Mouse (Mus musculus): ENCODE measurements around the gene Gcnt3. TPM values are rescaled to one million over a fixed set of nuclear protein-coding genes. Genes with fewer than 3 reads are reported as not detected.

The Gcnt3 gene
- polyA plus RNA-seq, 1 experiment from 2014 or later, result not detected

DNA sequence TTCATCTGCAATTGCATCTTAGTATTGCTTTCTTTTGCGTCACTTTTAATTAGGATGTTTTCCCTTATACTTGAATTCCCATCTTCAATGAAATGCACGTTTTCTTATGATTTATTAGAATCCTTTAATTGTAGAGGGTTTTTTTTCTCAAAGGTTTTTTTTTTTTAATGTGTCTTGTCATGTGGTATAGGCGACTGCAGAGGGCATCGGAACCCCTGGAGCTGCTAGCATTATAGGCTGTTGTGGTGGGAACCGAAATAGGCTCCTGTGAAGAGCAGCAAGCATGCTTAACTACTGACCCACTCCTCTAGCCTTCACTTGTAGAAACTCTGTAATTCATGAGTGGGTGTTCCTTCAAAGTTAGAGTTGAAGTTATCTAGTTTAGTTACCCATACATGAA lies 47.5 kb downstream of the Gcnt3 start:
- peak overlapping the region; percentile 99; the same call in 1 of the 2 replicates for H3K27ac ChIP-seq (ENCODE audit: low read length)
- peak overlapping the region; percentile 89 for H3K4me3 ChIP-seq (ENCODE audit: low read depth, low read length)
- H3K36me3 ChIP-seq (ENCODE audit: insufficient read depth, low read length), result no peaks in the 10 kb centered on the region
- H3K4me2 ChIP-seq (replicated peaks; ENCODE audit: low read depth, low read length), result peak overlapping the region; percentile 57
- WGBS, result 6% methylated on average over 5 of the region's 5 CpGs
- ATAC-seq (no peak), DNase-seq (ENCODE audit: low spot score) (peak; percentile 34)
- peak overlapping the region; percentile 95 for H3K9ac ChIP-seq (replicated peaks; ENCODE audit: low read depth)
- TF ChIP-seq EP300 (IDR thresholded peaks at IDR 0.05), result no peak
- TF ChIP-seq CTCF (IDR thresholded peaks at IDR 0.05), result no peak
- H3K9me3 ChIP-seq (ENCODE audit: low read length), result no peaks in the 10 kb centered on the region
- peaks cover 6% of the 10 kb centered on the region; the same call in 1 of the 2 replicates for H3K4me1 ChIP-seq (ENCODE audit: insufficient read depth, low read depth, low read length)
- H3K27me3 ChIP-seq (replicated peaks; ENCODE audit: insufficient read depth, low read length), result no peaks in the 10 kb centered on the region

DNA sequence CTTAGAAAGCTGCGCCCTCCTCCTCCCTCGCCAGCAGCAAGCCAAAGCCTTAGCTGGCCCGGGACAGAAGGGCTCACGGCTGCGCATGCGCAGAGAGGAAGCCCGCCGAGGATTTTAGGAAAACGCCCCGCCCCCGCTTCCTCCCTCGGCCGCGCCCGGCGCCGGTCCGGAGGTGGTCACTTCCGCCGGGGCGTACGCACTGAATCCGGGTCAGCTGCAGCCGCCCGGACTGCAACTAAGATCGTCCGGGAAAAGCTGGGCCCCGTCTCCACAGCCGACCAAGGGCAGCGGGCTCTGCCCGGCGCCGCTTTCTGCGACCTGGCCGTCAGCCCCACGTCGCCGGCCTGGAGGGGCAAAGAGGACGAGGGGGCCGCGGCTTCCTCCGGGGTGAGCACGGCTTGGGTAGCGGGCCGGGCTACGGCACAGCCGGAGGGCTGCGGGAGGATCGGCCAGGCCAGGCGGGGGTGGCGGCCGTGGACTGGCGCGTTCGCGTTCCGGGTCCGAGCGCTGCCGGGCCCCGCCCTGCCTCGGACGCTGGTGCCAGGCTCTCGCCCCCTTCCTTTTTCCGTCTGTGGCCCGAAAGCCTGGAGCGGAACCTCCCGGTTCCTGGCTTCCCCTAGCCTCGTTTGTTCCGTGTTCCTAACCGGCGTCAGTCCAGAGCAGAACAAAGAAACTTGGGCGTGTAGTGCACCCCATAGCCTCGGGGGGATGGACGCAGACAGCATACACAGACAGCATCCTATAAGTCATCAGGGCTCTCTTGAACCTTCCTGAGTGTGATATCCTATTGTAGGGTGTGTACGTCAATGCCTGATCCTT lies 48.4 kb downstream of the Gcnt3 start, which contains the start of gene Bnip2:
Gene Bnip2, plus strand, starts transcription at position 164 of the 819 bp plus-strand sequence.
- Histone ChIP-seq H3K4me1 (ENCODE audit: insufficient read depth, low read depth, low read length) (peaks cover 6% of the 10 kb centered on the region; the same call in 1 of the 2 replicates), H3K9ac (replicated peaks; ENCODE audit: low read depth) (peak within 1 kb of the TSS; percentile 95), H3K4me2 (replicated peaks; ENCODE audit: low read depth, low read length) (peak within 1 kb of the TSS; percentile 57), H3K36me3 (ENCODE audit: insufficient read depth, low read length) (no peaks in the 10 kb centered on the region), H3K27ac (ENCODE audit: low read length) (peak within 1 kb of the TSS; percentile 99), H3K27me3 (replicated peaks; ENCODE audit: insufficient read depth, low read length) (no peaks in the 10 kb centered on the region), H3K4me3 (ENCODE audit: low read depth, low read length) (peak within 1 kb of the TSS; percentile 89), H3K9me3 (ENCODE audit: low read length) (no peaks in the 10 kb centered on the region)
- TF ChIP-seq CTCF (IDR thresholded peaks at IDR 0.05) (peak; percentile 31), EP300 (IDR thresholded peaks at IDR 0.05) (0 out of 2 replicates have a peak, but pooled peaks have one; percentile 15)
- under 1% methylated on average over 56 of the region's 76 CpGs for WGBS
- DNase-seq (ENCODE audit: low spot score) (peak; percentile 99), ATAC-seq (peak; percentile 96)

DNA sequence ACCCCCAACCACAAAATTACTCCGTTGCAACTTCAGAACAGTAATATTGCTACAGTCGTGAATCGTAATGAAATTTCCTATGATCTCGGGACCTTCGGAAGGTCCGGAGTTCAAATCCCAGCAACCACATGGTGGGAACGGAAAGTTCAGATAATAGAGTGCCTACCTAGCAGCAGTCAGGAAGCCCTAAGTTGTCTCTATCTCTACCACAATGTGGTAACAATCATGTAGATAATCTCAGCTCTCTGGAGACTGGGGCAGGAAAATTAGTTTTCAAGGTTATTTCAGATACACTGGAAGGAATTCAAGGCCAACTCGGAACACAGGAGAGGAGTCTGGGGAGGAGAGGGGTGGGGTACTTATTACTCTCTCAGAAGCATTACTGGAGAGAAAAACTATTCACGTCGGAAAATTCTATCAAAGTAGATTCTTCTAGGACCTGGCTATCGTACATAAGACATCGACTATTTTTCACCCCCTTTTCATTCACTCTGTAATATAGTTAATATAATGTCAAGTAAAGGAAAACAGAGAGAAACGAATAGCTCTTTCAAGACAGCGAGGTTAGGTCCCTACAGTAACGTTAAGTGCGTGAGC lies 49.1 kb downstream of the Gcnt3 start:
- Histone ChIP-seq H3K9me3 (ENCODE audit: low read length) (no peaks in the 10 kb centered on the region), H3K4me3 (ENCODE audit: low read depth, low read length) (peak overlapping the region; percentile 89), H3K36me3 (ENCODE audit: insufficient read depth, low read length) (no peaks in the 10 kb centered on the region), H3K4me2 (replicated peaks; ENCODE audit: low read depth, low read length) (peak overlapping the region; percentile 57), H3K4me1 (ENCODE audit: insufficient read depth, low read depth, low read length) (peaks cover 6% of the 10 kb centered on the region; the same call in 1 of the 2 replicates), H3K27me3 (replicated peaks; ENCODE audit: insufficient read depth, low read length) (no peaks in the 10 kb centered on the region), H3K27ac (ENCODE audit: low read length) (peak overlapping the region; percentile 99), H3K9ac (replicated peaks; ENCODE audit: low read depth) (peak overlapping the region; percentile 95; the same call in 1 of the 2 replicates)
- TF ChIP-seq EP300 (IDR thresholded peaks at IDR 0.05) (no peak), CTCF (IDR thresholded peaks at IDR 0.05) (no peak)
- ATAC-seq (no peak), DNase-seq (ENCODE audit: low spot score) (no peak)
- 29% methylated on average over 16 of the region's 16 CpGs for WGBS

DNA sequence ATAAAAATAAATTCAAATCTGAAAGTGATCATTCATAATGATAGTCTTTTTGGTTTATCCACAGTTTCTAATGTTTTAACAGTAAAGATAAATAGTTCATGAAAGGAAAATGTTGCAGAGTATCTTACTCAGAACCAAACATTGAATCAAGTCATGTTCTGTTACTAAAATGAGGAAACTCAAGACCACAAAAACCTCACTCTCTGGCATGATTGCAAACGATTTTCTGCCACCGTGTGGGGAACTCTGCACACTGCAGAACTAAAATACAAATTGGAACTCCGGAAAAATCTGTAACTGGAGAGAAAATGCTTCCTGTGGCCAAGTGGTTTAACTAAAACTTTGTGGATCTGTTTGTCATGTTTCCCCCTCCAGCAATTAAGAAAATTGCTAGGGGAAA lies 50.3 kb downstream of the Gcnt3 start:
- peaks cover 6% of the 10 kb centered on the region; the same call in 1 of the 2 replicates for H3K4me1 ChIP-seq (ENCODE audit: insufficient read depth, low read depth, low read length)
- peak; percentile 82 for DNase-seq (ENCODE audit: low spot score)
- H3K27me3 ChIP-seq (replicated peaks; ENCODE audit: insufficient read depth, low read length), result no peaks in the 10 kb centered on the region
- H3K36me3 ChIP-seq (ENCODE audit: insufficient read depth, low read length), result no peaks in the 10 kb centered on the region
- H3K9ac ChIP-seq (replicated peaks; ENCODE audit: low read depth), result no peak overlapping the region
- H3K4me3 ChIP-seq (ENCODE audit: low read depth, low read length), result no peak overlapping the region
- TF ChIP-seq EP300 (IDR thresholded peaks at IDR 0.05) (no peak), CTCF (IDR thresholded peaks at IDR 0.05) (peak; percentile 79)
- no peaks in the 10 kb centered on the region for H3K9me3 ChIP-seq (ENCODE audit: low read length)
- no peak overlapping the region for H3K4me2 ChIP-seq (replicated peaks; ENCODE audit: low read depth, low read length)
- no peak for ATAC-seq
- no peak overlapping the region for H3K27ac ChIP-seq (ENCODE audit: low read length)
- WGBS, result 0% methylated on average over 3 of the region's 3 CpGs

GRCm38 (mm10) chr9:69986571-69986970 lies 51.3 kb downstream of the Gcnt3 start:
- Histone ChIP-seq H3K4me3 (ENCODE audit: low read depth, low read length) (no peak overlapping the region), H3K36me3 (ENCODE audit: insufficient read depth, low read length) (no peaks in the 10 kb centered on the region), H3K9me3 (ENCODE audit: low read length) (no peaks in the 10 kb centered on the region), H3K27me3 (replicated peaks; ENCODE audit: insufficient read depth, low read length) (no peaks in the 10 kb centered on the region), H3K9ac (replicated peaks; ENCODE audit: low read depth) (no peak overlapping the region), H3K27ac (ENCODE audit: low read length) (no peak overlapping the region), H3K4me1 (ENCODE audit: insufficient read depth, low read depth, low read length) (peaks cover 6% of the 10 kb centered on the region; the same call in 1 of the 2 replicates), H3K4me2 (replicated peaks; ENCODE audit: low read depth, low read length) (no peak overlapping the region)
- no peak for ATAC-seq
- 70% methylated on average over 5 of the region's 5 CpGs for WGBS
- DNase-seq (ENCODE audit: low spot score), result no peak
- TF ChIP-seq CTCF (IDR thresholded peaks at IDR 0.05) (no peak), EP300 (IDR thresholded peaks at IDR 0.05) (no peak)

GRCm38 (mm10) chr9:69986063-69986462 lies 51.8 kb downstream of the Gcnt3 start:
- 74% methylated on average over 10 of the region's 10 CpGs for WGBS
- peaks cover 6% of the 10 kb centered on the region; the same call in 1 of the 2 replicates for H3K4me1 ChIP-seq (ENCODE audit: insufficient read depth, low read depth, low read length)
- DNase-seq (ENCODE audit: low spot score) (no peak), ATAC-seq (no peak)
- no peak overlapping the region for H3K4me3 ChIP-seq (ENCODE audit: low read depth, low read length)
- no peaks in the 10 kb centered on the region for H3K27me3 ChIP-seq (replicated peaks; ENCODE audit: insufficient read depth, low read length)
- H3K27ac ChIP-seq (ENCODE audit: low read length), result no peak overlapping the region
- no peak overlapping the region for H3K4me2 ChIP-seq (replicated peaks; ENCODE audit: low read depth, low read length)
- H3K9ac ChIP-seq (replicated peaks; ENCODE audit: low read depth), result no peak overlapping the region
- no peaks in the 10 kb centered on the region for H3K9me3 ChIP-seq (ENCODE audit: low read length)
- no peak for TF ChIP-seq CTCF (IDR thresholded peaks at IDR 0.05)
- no peak for TF ChIP-seq EP300 (IDR thresholded peaks at IDR 0.05)
- no peaks in the 10 kb centered on the region for H3K36me3 ChIP-seq (ENCODE audit: insufficient read depth, low read length)
